Mouse (Mus musculus) adrenal gland, postnatal 36 days (tissue): ENCODE measurements around the gene Psip1. TPM values are rescaled to one million over a fixed set of nuclear protein-coding genes. Genes with fewer than 3 reads are reported as not detected.
A peak's percentile ranks its signal among the peaks of the same experiment; 100 is the strongest.
"Not testable (repeated sequence)": the region's sequence is repeated elsewhere in the genome, so short reads cannot be mapped to it uniquely, and the experiment has no call there.

ENCODE experiments used
- DNase-seq, 2 experiments: peaks; one replicate each; pipeline ENCODE4 v3.0.0; 2021; ENCODE audit warnings: mixed read lengths in 1 of 2
- long read RNA-seq, 2 experiments: library from polyadenylated mRNA; stranded (forward); transcript quantifications; one replicate each; pipeline ENCODE4 v2.0.0; 2021; ENCODE audit warnings: borderline sequencing depth in 2 of 2
- total RNA-seq, 2 experiments: library from RNA; stranded (reverse); gene quantifications; 2 replicates each; pipeline ENCODE4 v1.2.3; 2021

The Psip1 gene
- total RNA-seq = 10 to 100 TPM; 48.9 to 51.0 TPM
- long read RNA-seq, experiment 1, transcript Psip1-202 (11 exons, 1,973 nt) = minor isoform, 7 of 68 reads
- long read RNA-seq, experiment 1, transcript Psip1-203 (11 exons, 1,898 nt) = minor isoform, 12 of 68 reads
- long read RNA-seq, experiment 1, transcript Psip1-201 (16 exons, 3,251 nt) = major isoform, 20 of 68 reads
- long read RNA-seq, experiment 1, partial matches to known transcripts = 17 of 68 reads
- long read RNA-seq, experiment 1, other reads (novel, unspliced or antisense) = 12 of 68 reads
- long read RNA-seq, experiment 2, transcript Psip1-201 (16 exons, 3,251 nt) = major isoform, 6 of 11 reads
- long read RNA-seq, experiment 2, partial matches to known transcripts = 1 of 11 reads
- long read RNA-seq, experiment 2, other reads (novel, unspliced or antisense) = 1 of 11 reads

DNA sequence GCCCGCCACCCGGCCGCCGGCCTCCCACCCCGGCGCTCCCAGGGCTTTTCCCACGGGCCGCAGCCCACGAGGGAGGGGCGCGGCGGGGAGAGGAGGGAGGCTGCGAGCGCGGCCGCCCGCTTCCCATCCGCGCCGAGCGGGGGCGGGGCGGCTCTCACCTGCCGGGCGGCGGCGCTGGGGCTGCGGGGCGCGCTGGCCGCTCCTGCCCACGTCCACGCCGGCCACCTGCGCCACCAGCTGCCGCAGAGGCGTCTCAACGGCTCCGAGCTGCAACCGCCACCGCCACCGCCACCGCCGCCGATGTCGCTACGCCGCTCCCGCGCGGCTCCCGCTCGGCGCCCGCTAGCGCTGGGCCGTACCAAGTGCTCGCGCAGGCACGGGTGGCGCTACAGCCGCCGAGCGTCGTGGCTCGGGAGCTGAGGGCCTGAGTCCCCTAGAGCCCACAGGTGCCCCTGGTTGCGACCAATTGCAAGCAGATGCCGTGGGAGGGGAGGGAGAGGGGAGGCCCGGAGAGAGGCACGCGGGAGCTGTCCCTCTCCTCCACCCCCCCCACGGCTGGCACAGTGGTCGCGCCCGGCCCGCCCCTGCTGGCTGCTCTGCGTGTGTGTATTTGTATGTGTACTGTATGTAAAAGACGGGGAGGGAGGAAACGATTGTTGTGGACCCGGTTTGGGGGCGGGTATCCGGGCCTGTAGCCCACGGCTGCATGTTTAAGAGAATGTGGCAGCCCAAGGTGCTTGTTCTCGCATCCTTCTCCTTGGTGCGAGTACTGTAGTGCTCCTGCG, at the start of gene Psip1:
Gene Psip1, minus strand, starts transcription at position 343 of the 785 bp plus-strand sequence.
- DNase-seq = peak; percentile 90 to 93

DNA sequence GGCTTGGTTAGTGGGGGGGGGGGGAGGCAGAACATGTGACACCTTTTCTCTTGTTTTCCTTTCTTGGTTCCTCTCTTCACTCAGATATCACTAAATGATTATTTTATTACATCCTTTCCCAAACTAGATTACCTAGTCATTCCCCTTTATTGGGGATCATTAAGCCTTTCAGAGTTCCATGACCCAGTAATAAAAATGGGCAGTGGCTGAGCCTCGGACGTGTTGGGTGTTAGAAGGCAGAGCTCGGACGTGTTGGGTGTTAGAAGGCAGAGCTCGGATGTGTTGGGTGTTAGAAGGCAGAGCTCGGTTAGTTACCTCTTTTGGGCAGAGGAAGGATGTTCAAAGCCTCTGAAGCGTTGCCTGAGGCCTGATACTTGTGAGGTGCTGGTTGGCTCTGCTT, 47.8 kb upstream of the Psip1 start:
- no peak for DNase-seq

DNA sequence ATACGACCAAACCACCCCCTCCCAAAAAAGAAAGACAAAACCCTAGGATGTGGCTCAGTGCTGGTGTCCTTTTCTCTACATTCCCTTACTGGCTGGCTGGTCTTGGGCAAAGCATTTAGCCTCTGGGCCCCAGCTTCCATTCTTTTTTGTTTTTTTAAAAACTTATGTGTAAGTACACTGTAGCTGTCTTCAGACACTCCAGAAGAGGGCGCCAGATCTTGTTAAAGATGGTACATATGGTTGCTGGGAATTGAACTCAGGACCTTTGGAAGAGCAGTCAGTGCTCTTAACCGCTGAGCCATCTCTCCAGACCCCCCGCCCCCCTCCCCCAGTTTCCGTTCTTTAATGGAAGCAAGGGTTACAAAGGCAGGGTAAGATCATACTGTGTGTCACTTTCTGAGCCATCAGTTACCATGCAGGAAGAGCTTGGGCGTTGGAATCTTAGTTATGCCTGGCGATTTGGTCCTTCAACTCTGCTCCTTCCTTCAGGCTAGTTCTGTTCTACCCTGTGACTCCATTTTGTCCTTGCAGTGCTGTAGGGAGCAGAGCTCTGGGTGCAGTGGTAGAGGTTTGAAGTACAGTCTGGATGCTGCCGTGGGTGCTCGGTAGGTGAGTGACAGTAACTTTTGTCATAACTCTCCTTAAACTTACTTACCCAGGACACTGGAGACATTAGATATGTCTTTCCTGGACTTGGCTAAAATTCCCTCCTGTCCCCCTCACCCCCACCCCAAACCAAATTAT, 47.1 kb upstream of the Psip1 start:
- DNase-seq = no peak

GRCm38 (mm10) chr4:83530060-83530459, 43.8 kb upstream of the Psip1 start:
- DNase-seq = not testable (repeated sequence)

DNA sequence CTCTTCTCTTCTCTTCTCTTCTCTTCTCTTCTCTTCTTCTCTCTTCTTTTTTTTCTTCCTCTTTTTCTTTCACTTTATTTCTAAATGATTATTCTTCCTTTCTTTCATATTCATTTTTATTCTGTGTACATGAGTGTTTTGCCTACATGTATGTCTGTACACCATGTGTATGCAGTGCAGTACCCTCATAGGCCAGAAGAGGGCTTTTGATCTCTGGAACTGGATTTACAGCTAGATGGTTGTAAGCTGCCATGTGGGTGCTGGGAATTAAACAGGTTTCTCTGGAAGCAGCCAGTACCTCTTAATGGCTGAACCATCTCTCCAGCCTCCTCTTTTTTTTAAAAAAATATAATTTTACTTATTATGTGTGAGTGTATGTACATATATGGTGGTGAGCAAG, 41.7 kb upstream of the Psip1 start:
- peak; percentile 6 to 35 for DNase-seq

DNA sequence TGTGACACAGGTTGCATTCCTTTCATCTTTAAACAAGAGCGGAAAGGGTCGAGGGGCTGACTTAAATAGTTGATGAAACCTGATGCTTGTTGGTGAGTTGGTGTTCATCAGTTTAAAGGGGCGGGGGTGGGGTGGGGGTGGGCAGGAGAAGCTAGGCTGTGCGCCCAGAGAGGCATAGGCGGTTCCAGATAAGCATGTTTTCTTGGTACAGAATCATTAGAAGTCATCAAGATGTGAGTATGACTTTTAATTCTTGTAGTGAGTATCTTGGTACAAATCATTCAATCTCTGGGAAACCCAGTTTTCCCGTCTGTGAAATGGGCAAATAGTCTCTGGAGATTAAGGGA, 40.7 kb upstream of the Psip1 start:
- no peak for DNase-seq

DNA sequence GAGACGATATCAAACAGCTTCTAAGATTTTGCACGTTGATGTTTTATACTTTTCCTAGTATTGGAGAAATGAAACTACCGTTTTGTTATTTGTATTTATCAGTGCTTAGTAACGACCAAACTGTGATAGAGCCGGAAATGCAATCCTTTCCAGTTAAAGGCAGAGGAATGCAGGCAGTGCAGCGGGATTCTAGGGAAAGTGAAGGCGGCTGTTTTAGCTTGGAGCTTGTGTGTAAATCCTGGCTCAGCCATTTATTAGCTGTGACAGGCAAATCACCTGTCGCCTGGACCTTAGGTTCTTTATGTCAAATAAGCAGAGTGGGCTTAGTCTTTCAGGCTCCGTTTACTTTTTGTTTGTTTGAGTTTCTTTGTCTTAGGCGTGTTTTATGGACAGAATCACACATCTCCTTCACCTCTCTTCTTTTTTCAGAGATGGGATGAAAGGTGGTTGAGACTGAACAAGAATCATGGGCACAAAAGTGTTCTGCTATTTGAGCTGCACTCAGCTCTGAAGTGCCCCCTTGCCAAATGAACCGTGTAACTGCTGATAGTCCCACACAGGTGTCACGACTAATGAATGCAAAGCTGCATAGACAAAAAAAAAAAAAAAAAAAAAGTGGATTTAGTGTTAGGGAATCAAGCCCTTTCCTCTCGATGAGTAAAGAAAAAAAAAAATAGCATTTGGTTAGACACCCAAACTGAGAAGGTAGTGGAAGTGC, 40.2 kb upstream of the Psip1 start:
- DNase-seq = peak in 1 of 2 experiments; percentile 7

DNA sequence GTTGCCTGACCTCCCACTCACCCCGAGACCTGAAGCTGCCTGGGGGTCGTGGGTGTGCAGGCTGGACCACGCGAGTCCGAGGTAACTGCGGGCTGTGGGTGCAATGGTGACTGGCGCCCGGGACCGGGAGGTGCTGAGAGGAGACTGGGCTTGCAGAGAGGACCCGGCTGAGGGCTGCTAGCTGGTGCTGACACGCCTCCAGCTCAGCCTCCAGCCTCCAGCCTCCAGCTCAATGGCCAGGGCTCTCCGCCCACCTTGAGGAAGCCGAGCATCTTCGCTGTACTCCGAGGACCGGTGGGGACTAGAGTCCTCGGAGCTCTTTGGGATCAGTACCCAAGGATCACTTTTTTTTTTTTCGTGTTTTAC, 39.4 kb upstream of the Psip1 start:
- peak; percentile 54 to 58 for DNase-seq

DNA sequence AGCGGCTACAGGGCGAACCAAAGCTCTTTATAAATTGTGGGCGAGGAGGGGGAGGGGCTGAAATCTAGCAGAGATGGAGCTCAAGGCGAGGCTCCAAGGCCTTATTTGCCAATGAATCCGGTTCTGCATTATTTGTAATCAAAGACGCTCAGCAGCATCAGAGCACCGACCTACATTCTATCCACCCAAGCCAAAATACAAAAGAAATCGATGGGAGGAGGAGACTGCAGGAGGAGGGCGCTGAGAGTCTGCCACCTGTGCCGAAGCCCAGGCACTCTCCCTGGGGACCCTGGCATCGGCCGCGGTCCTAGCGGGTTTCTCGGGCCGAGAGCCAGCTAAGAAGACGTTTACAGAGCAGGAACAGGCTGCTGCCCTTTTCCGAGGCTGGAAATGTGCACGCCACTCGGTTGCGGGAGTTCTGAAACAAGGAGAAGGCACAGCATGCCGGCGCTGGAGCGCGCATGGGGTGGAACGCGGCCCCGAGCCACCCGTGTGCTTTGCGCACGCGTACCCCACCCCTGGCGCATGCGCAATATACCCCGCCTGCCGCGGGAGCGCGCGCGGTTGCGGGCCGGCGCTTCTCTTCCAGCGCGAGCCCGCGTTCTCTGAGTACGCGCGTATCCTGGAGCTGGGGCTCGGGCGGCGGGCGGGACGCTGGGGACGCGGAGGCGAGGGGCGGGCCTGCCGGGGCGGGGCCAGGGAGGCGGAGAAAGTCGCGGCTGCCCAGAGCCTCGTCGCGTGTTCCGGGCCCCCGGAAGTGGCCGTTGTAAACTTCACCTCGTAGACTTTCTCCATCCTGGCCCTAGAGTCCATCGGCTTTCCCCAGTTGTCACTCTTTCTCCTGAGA, 38.8 kb upstream of the Psip1 start, which contains the start of gene Ccdc171:
Gene Ccdc171, plus strand, starts transcription at position 703 of the 847 bp plus-strand sequence.
- peak; percentile 97 to 98 for DNase-seq

GRCm38 (mm10) chr4:83524456-83524842, 38.2 kb upstream of the Psip1 start:
- DNase-seq = no peak

- DNase-seq = no peak
Measured at GRCm38 (mm10) chr4:83522066-83522465, 35.8 kb upstream of the Psip1 start.

GRCm38 (mm10) chr4:83520308-83520707, 34.0 kb upstream of the Psip1 start:
- DNase-seq = no peak

DNA sequence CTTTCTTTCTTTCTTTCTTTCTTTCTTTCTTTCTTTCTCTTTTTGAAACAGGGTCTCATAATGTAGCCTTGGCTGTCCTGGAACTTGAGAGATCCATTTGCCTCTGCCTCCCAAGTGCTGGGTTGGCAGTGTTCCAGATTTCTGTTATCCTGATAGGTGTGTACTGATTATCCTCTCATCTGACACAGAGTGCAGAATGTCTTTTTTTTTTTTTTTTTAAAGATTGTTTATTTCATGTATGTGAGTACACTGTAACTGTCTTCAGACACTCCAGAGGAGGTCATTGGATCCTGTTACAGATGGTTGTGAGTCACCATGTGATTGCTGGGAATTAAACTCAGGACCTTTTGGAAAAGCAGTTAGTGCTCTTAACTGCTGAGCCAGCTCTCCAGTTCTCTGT, 33.5 kb upstream of the Psip1 start:
- DNase-seq = no peak

DNA sequence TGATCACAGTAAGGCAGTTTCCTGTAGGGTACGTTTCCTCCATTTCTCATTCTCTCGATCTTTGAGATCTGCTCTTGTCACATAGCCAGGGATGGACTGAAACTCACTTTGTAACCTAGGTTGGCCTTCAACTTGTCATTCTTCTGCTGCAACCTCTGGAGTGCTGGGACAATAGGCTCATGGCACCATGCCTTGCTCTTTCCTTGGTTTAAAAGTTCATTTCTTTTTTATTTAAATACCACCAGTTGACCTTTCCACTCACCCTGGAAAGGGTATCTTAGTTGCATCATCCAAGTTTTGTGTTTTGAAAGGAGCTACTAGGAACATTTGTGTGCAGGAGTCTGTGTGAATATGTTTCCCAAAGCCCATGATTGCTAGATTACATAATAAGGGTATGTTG, 32.9 kb upstream of the Psip1 start:
- no peak for DNase-seq

DNA sequence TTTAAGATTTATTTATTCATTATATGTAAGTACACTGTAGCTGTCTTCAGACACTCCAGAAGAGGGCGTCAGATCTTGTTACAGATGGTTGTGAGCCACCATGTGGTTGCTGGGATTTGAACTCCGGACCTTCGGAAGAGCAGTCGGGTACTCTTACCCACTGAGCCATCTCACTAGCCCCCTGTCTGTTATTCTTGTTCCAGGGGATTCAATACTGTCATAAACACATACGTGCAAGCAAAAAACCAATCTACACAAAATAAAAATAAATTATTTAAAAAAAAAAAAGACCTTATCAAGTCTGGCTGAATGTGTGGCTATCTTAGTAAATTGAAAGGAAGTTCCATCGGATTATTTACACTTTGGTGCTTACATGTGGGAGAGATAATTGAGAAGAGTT, 29.9 kb upstream of the Psip1 start:
- DNase-seq = not testable (repeated sequence)

- DNase-seq = no peak
Measured at GRCm38 (mm10) chr4:83514976-83515669, 28.9 kb upstream of the Psip1 start.

- DNase-seq = no peak
Measured at GRCm38 (mm10) chr4:83514183-83514582, 27.9 kb upstream of the Psip1 start.

DNA sequence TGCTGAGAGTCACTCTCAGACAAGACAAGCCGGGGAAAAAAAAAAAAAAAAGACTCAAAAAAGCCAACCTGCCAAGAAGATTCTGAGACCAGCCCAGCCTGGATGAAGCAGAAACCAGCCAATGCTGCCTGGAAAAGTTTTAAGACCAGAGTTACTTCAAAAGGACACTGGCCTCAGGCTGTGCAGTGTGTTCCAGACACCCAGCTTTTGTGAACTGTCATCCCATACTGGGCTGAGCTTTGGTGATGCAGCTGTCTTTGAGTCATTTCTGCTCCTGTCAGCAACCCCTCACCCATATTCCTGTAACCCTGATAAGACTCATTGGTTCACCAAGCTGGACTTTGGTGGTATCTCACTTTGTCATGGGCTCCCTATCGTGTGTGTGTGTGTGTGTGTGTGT, 26.4 kb upstream of the Psip1 start:
- DNase-seq = no peak

DNA sequence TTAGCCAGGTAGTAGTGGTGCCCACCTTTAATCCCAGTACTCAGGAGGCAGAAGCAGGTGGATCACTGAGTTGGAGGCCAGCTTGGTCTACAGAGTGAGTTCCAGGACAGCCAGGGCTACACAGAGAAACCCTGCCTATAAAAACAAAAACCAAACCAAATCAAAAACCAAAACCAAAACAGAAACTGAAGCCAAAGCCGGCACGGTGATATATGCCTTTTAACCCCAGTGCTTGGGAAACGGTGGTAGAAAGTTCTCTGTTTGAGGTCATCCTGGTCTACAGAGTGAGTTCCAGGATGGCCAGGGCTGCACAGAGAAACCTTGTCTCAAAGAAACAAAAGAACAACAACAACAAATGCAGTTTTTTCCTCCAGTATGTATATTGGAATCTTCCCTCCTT, 26.0 kb upstream of the Psip1 start:
- no peak for DNase-seq

DNA sequence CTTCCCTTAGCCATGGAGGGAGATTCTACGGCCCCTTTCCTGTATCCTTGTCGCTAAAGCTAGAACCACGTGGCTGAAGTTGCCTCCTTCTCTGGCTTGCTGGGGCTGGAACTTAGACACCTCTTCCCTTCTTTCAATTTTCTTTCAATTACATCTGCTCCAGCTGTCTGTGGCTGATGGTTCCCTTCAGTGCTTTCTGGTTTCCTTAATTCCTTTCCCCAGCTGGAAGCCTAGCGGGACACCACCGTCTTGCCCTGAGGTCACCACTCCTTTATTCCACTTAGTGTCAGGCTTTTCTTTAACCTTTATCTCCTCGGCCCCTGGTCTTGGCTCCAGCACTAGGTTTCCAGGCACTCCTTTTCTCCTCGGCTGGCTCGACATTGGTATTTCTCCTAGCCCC, 24.8 kb upstream of the Psip1 start:
- DNase-seq = no peak

DNA sequence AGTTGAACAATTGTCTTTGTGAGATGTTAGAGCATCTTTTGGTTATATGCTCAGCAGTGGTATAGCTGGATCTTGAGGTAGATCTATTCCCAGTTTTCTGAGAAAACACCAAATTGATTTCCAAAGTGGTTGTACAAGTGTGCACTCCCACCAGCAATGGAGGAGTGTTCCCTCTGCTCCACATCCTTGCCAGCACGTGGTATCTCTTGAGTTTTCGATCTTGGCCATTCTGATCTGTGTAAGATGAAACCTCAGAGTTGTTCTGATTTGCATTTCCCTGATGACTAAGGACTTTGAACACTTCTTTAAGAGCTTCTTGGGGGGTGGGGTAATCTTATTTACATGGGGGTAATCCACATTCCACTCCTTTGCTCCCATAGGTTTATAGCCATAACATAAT, 23.3 kb upstream of the Psip1 start:
- DNase-seq = no peak
